In the genomic region with DNA sequence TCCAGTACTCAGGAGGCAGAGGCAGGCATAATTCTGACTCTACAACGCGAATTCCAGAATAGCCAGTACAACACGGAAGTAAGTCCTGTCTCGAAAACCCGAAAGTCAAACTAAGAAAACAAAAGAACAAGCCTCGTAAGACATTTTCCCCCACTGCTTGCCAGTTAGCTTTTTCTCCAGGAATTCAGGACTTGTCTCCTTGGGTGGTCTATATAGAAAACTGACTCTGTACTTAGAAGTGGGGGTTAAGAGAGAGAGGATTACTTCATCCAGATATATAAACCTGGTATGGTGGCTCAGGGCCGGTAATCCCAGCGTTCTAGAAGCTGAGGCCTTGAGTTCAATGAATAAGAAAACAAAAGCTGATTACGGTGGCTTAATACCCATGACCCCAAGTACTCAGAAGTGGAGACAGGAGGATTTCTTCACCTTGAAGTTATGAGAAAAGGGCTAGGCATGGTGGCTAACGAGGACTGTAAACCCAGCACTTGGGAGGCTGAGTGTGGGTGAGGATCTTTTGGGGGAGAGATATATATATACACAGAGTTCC, we compare ENCODE assay signal across 8 mouse cellular contexts. TPM values are rescaled to one million over a fixed set of nuclear protein-coding genes. Genes with fewer than 3 reads are reported as not detected.
A peak's percentile ranks its signal among the peaks of the same experiment; 100 is the strongest.
DNase-seq lines count a peak whose midpoint lies in the region; ATAC-seq and TF ChIP-seq lines count a peak whose summit lies in the region.

No protein-coding gene starts in this region.

- H3K4me3 ChIP-seq in spleen, adult 2 months (ENCODE audit: extremely low read depth, insufficient read depth, insufficient read length) = peak overlapping the region; percentile 90
- H3K4me3 ChIP-seq in forebrain, embryonic 10.5 days = peak overlapping the region; percentile 67
- peak overlapping the region; percentile 68 for H3K4me3 ChIP-seq in liver, embryonic 12.5 days
- H3K4me3 ChIP-seq in stomach, embryonic 15.5 days (replicated peaks) = peak overlapping the region; percentile 51

- H3K9ac ChIP-seq in liver, embryonic 12.5 days = peak overlapping the region; percentile 79
- peak overlapping the region; percentile 24; the same call in 1 of the 2 replicates for H3K9ac ChIP-seq in stomach, embryonic 15.5 days

- H3K36me3 ChIP-seq in spleen, adult 2 months (ENCODE audit: control insufficient read depth, insufficient read depth, low read length) = no peaks in the 10 kb centered on the region
- no peaks in the 10 kb centered on the region for H3K36me3 ChIP-seq in forebrain, embryonic 10.5 days (replicated peaks)
- H3K36me3 ChIP-seq in liver, embryonic 12.5 days = no peaks in the 10 kb centered on the region
- H3K36me3 ChIP-seq in stomach, embryonic 15.5 days = no peaks in the 10 kb centered on the region

- ATAC-seq in liver, embryonic 12.5 days = no peak
- ATAC-seq in stomach, embryonic 15.5 days (ENCODE audit: insufficient read depth, low FRiP score, low read depth) = no peak

- DNase-seq in spleen, adult 2 months (ENCODE audit: low read depth in 1 of 2, low spot score in 2 of 2) = no peak
- DNase-seq in spleen, postnatal 14 days (ENCODE audit: low spot score in 2 of 2) = no peak
- no peak for DNase-seq in forebrain, embryonic 10.5 days (ENCODE audit: extremely low spot score, low spot score)
- no peak for DNase-seq in gastrocnemius, adult 18-20 months (ENCODE audit: low spot score)
- DNase-seq in kidney, adult 9 months = no peak
- no peak for DNase-seq in spleen, adult 12 weeks (ENCODE audit: low spot score)

- no peak for TF ChIP-seq POLR2A in spleen, adult 2 months (IDR thresholded peaks at IDR 0.05; ENCODE audit: low read depth, low read length)

- WGBS in spleen, adult 2 months = 20% methylated on average over 10 of the region's 10 CpGs
- WGBS in forebrain, embryonic 10.5 days = 37% methylated on average over 10 of the region's 10 CpGs
- 44% methylated on average over 10 of the region's 10 CpGs for WGBS in liver, embryonic 12.5 days (ENCODE audit: insufficient replicate concordance)
- WGBS in stomach, embryonic 15.5 days = 27% methylated on average over 10 of the region's 10 CpGs

- no peaks in the 10 kb centered on the region for H3K27me3 ChIP-seq in spleen, adult 2 months (ENCODE audit: control insufficient read depth, insufficient read depth, low read length)
- no peaks in the 10 kb centered on the region for H3K27me3 ChIP-seq in forebrain, embryonic 10.5 days (ENCODE audit: poor library complexity, severe bottlenecking)
- peaks cover 4% of the 10 kb centered on the region; the same call in 1 of the 2 replicates for H3K27me3 ChIP-seq in liver, embryonic 12.5 days (replicated peaks)
- H3K27me3 ChIP-seq in stomach, embryonic 15.5 days (replicated peaks) = no peaks in the 10 kb centered on the region

- peaks cover 4% of the 10 kb centered on the region; the same call in 1 of the 2 replicates for H3K4me1 ChIP-seq in spleen, adult 2 months (ENCODE audit: control insufficient read depth, insufficient read depth, insufficient read length)
- peaks cover 22% of the 10 kb centered on the region for H3K4me1 ChIP-seq in forebrain, embryonic 10.5 days
- peaks cover 23% of the 10 kb centered on the region for H3K4me1 ChIP-seq in liver, embryonic 12.5 days
- peaks cover 6% of the 10 kb centered on the region; the same call in 1 of the 2 replicates for H3K4me1 ChIP-seq in stomach, embryonic 15.5 days

- H3K9me3 ChIP-seq in forebrain, embryonic 10.5 days = peaks cover 4% of the 10 kb centered on the region; the same call in 1 of the 2 replicates
- H3K9me3 ChIP-seq in liver, embryonic 12.5 days (replicated peaks) = no peaks in the 10 kb centered on the region
- H3K9me3 ChIP-seq in stomach, embryonic 15.5 days = no peaks in the 10 kb centered on the region

- H3K4me2 ChIP-seq in liver, embryonic 12.5 days = peak overlapping the region; percentile 81
- H3K4me2 ChIP-seq in stomach, embryonic 15.5 days = peak overlapping the region; percentile 54

- H3K27ac ChIP-seq in spleen, adult 2 months (ENCODE audit: insufficient read depth, low read length) = peak overlapping the region; percentile 92
- H3K27ac ChIP-seq in forebrain, embryonic 10.5 days = peak overlapping the region; percentile 90
- H3K27ac ChIP-seq in liver, embryonic 12.5 days = peak overlapping the region; percentile 66
- peak overlapping the region; percentile 76 for H3K27ac ChIP-seq in stomach, embryonic 15.5 days

- no peak for TF ChIP-seq CTCF in spleen, adult 2 months (IDR thresholded peaks at IDR 0.05; ENCODE audit: extremely low read depth, insufficient read depth, insufficient read length, insufficient replicate concordance)

RNA-seq across cellular contexts. Expression of a gene that starts 3.4 kb away (rescaled TPM):
- polyA plus RNA-seq in spleen, adult 2 months (2012; rRNA removed) = 7.2 and 12.1 TPM in 2 replicates
- 2.6 and 2.9 TPM in 2 replicates for polyA plus RNA-seq in forebrain, embryonic 10.5 days (2016; fragmentation: Nextera tagmentation; extraction: Ambion mirVana)
- 3.5 and 3.9 TPM in 2 replicates for polyA plus RNA-seq in liver, embryonic 12.5 days (2016; fragmentation: Nextera tagmentation; extraction: Ambion mirVana)
- 12.9 and 14.4 TPM in 2 replicates for polyA plus RNA-seq in stomach, embryonic 15.5 days (2015; fragmentation: Nextera tagmentation; extraction: Ambion mirVana)
- total RNA-seq in gastrocnemius, adult 18-20 months (2021) = 1 to 10 TPM; 6.0 to 8.2 TPM

RNA-seq across cellular contexts. Expression of a gene that starts 10.2 kb away (rescaled TPM):
- polyA plus RNA-seq in spleen, adult 2 months (2012; rRNA removed) = 14.5 and 15.3 TPM in 2 replicates
- polyA plus RNA-seq in forebrain, embryonic 10.5 days (2016; fragmentation: Nextera tagmentation; extraction: Ambion mirVana) = 0.73 and 1.0 TPM in 2 replicates
- 0.62 and 0.95 TPM in 2 replicates for polyA plus RNA-seq in liver, embryonic 12.5 days (2016; fragmentation: Nextera tagmentation; extraction: Ambion mirVana)
- polyA plus RNA-seq in stomach, embryonic 15.5 days (2015; fragmentation: Nextera tagmentation; extraction: Ambion mirVana) = 1.1 and 1.3 TPM in 2 replicates
- 10 to 100 TPM; 26.9 to 32.6 TPM for total RNA-seq in gastrocnemius, adult 18-20 months (2021)

RNA-seq across cellular contexts. Expression of a gene that starts 22.2 kb away (rescaled TPM):
- polyA plus RNA-seq in spleen, adult 2 months (2012; rRNA removed) = 0.16 and 0.23 TPM in 2 replicates
- polyA plus RNA-seq in forebrain, embryonic 10.5 days (2016; fragmentation: Nextera tagmentation; extraction: Ambion mirVana) = 0.47 and 0.79 TPM in 2 replicates
- not detected in 2 replicates for polyA plus RNA-seq in liver, embryonic 12.5 days (2016; fragmentation: Nextera tagmentation; extraction: Ambion mirVana)
- 0.36 and 0.44 TPM in 2 replicates for polyA plus RNA-seq in stomach, embryonic 15.5 days (2015; fragmentation: Nextera tagmentation; extraction: Ambion mirVana)
- total RNA-seq in gastrocnemius, adult 18-20 months (2021) = not detected

RNA-seq across cellular contexts. Expression of a gene that starts 39.6 kb away (rescaled TPM):
- polyA plus RNA-seq in spleen, adult 2 months (2012; rRNA removed) = 0.08 TPM in 1 of 2 replicates, not detected in the other
- polyA plus RNA-seq in forebrain, embryonic 10.5 days (2016; fragmentation: Nextera tagmentation; extraction: Ambion mirVana) = 0.12 and 0.22 TPM in 2 replicates
- 0.10 TPM in 1 of 2 replicates, not detected in the other for polyA plus RNA-seq in liver, embryonic 12.5 days (2016; fragmentation: Nextera tagmentation; extraction: Ambion mirVana)
- not detected in 2 replicates for polyA plus RNA-seq in stomach, embryonic 15.5 days (2015; fragmentation: Nextera tagmentation; extraction: Ambion mirVana)
- under 1 TPM; 0.18 to 0.64 TPM for total RNA-seq in gastrocnemius, adult 18-20 months (2021)

RNA-seq across cellular contexts. Expression of a gene that starts 48.3 kb away (rescaled TPM):
- 19.2 and 26.9 TPM in 2 replicates for polyA plus RNA-seq in spleen, adult 2 months (2012; rRNA removed)
- 4.1 and 4.2 TPM in 2 replicates for polyA plus RNA-seq in forebrain, embryonic 10.5 days (2016; fragmentation: Nextera tagmentation; extraction: Ambion mirVana)
- 2.4 and 2.7 TPM in 2 replicates for polyA plus RNA-seq in liver, embryonic 12.5 days (2016; fragmentation: Nextera tagmentation; extraction: Ambion mirVana)
- polyA plus RNA-seq in stomach, embryonic 15.5 days (2015; fragmentation: Nextera tagmentation; extraction: Ambion mirVana) = 3.3 TPM in 2 replicates
- 1 to 10 TPM; 8.7 to 8.9 TPM for total RNA-seq in gastrocnemius, adult 18-20 months (2021)
